Mouse (Mus musculus) subcutaneous adipose tissue, adult 2 months (tissue): Measurements from ENCODE around the gene Sult2a4. TPM values are rescaled to one million over a fixed set of nuclear protein-coding genes. Genes with fewer than 3 reads are reported as not detected.

Experiments
- polyA plus RNA-seq: library from polyadenylated mRNA; depleted of rRNA; stranded (reverse); fragments of >200 nt; gene quantifications from 2 replicates; pipeline ENCODE4 v1.2.3, GENCODE M21; 2012; ENCODE audit warnings: low replicate concordance; rRNA removed

Sult2a4 gene
- polyA plus RNA-seq, result not detected in 2 replicates

DNA sequence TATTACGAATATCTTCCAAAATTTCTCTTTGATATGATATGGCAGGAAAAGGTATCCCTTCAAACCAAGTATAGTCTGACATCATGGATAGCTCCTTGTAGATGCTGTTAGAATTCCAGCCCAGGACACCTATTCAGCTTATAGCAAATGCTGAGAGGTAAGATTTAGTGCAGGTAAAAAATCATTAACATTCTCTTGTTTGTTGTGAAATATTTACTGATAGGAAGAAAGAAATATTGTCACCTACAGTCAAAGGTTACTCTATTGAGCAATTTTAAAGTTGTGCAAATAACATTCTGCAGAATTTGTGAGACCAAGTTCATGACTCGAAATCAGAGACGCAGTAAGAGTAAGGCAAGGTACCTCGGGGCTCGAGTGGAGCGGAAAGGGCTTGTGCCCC, at the start of gene Sult2a4:
Gene Sult2a4, minus strand, starts transcription at position 101 of the 400 bp plus-strand sequence.

Other genes with a start within 250 kb of the Sult2a4 start
- not detected in 2 replicates for gene Sult2a1, start 152.2 kb downstream of the Sult2a4 start, polyA plus RNA-seq
- not detected in 2 replicates for gene Sult2a3, start 133.4 kb upstream of the Sult2a4 start, polyA plus RNA-seq